Mouse (Mus musculus): Measurements from ENCODE around the gene Fads1. TPM values are rescaled to one million over a fixed set of nuclear protein-coding genes. Genes with fewer than 3 reads are reported as not detected.

Gene Fads1
- polyA plus RNA-seq, 3 experiments from 2014 or later: 5.4 to 6.0 (median 5.7) TPM

Other genes starting within 250 kb of the Fads1 start
- 1,000 to 10,000 TPM; 1,678 to 2,599 (median 2,226) TPM for gene Fth1, start 202.3 kb upstream of the Fads1 start, polyA plus RNA-seq (2017; shearing (Covaris generic))
- gene Best1, start 181.3 kb upstream of the Fads1 start, polyA plus RNA-seq (2017; shearing (Covaris generic)): under 1 TPM in 1 of 3 experiments, not detected in 2; 0.21 TPM
- gene Rab3il1, start 181.2 kb upstream of the Fads1 start, polyA plus RNA-seq (2017; shearing (Covaris generic)): not detected
- not detected for gene Fads3, start 141.3 kb upstream of the Fads1 start, polyA plus RNA-seq (2017; shearing (Covaris generic))
- gene Fads2, start 81.1 kb upstream of the Fads1 start, polyA plus RNA-seq (2017; shearing (Covaris generic)): under 1 TPM in 1 of 3 experiments, not detected in 2; 0.15 TPM
- gene Tmem258, start 21.1 kb downstream of the Fads1 start, polyA plus RNA-seq (2017; shearing (Covaris generic)): 100 to 1,000 TPM; 337 to 380 (median 368) TPM
- gene Fen1, start 21.3 kb downstream of the Fads1 start, polyA plus RNA-seq (2017; shearing (Covaris generic)): 100 to 1,000 TPM in 1 of 3 experiments, 10 to 100 TPM in 2; 51.3 to 106 (median 64.4) TPM
- not detected for gene Myrf, start 57.9 kb downstream of the Fads1 start, polyA plus RNA-seq (2017; shearing (Covaris generic))
- under 1 TPM in 1 of 3 experiments, not detected in 2; 0.11 TPM for gene Dagla, start 122.0 kb downstream of the Fads1 start, polyA plus RNA-seq (2017; shearing (Covaris generic))
- under 1 TPM in 1 of 3 experiments, not detected in 2; 0.05 TPM for gene Syt7, start 206.2 kb downstream of the Fads1 start, polyA plus RNA-seq (2017; shearing (Covaris generic))

Measured in inflammation-experienced regulatory T-cells, adult 6 months (primary cell).